In genomic region chr7:130621953-130622352, GRCm38 (mm10) we compare ENCODE assay signal across 18 mouse cellular contexts. TPM values are rescaled to one million over a fixed set of nuclear protein-coding genes. Genes with fewer than 3 reads are reported as not detected.
DNase-seq lines count a peak whose midpoint lies in the region; ATAC-seq lines count a peak whose summit lies in the region.
"Had no signal": no experiment of that assay in that cellular context is flagged by ENCODE, and none has a peak within 500 bp of the region (broad histone marks: within the 10 kb centered on the region; RNA-seq: fewer than 3 reads in every experiment).

No protein-coding gene starts in this region.

- ATAC-seq in kidney, embryonic 14.5 days (ENCODE audit: low FRiP score, low TSS enrichment), result no peak
- ATAC-seq: forebrain, embryonic 16.5 days; intestine, embryonic 16.5 days had no signal

- peaks cover 3% of the 10 kb centered on the region; the same call in 1 of the 2 replicates for H3K27me3 ChIP-seq in kidney, embryonic 14.5 days (ENCODE audit: control insufficient read depth, insufficient read depth, low read length)
- H3K27me3 ChIP-seq: limb, embryonic 15.5 days; stomach, embryonic 15.5 days had no signal

- no peaks in the 10 kb centered on the region for H3K4me1 ChIP-seq in kidney, embryonic 14.5 days (ENCODE audit: control insufficient read depth, insufficient read depth, low read length)
- H3K4me1 ChIP-seq: stomach, embryonic 15.5 days had no signal

- no peaks in the 10 kb centered on the region for H3K36me3 ChIP-seq in kidney, embryonic 14.5 days (ENCODE audit: control insufficient read depth, insufficient read depth, low read length)
- H3K36me3 ChIP-seq: embryonic facial prominence, embryonic 13.5 days; heart, embryonic 15.5 days; limb, embryonic 15.5 days; stomach, embryonic 15.5 days had no signal

- peak; percentile 50 to 62 for DNase-seq in heart, adult 18-20 months
- DNase-seq in heart, postnatal 25 days (ENCODE audit: low spot score), result no peak
- DNase-seq in kidney, postnatal 14 days, result peak; percentile 32
- peak; percentile 41 to 61 for DNase-seq in adrenal gland, postnatal 36 days
- DNase-seq in kidney, postnatal 25 days, result peak; percentile 59
- DNase-seq in left cerebral cortex, adult 11 months (ENCODE audit: low spot score), result no peak
- DNase-seq: cerebellum, adult 8-10 months; layer of hippocampus, adult 9-11 months; spleen, adult 18-20 months; thymus, postnatal 14 days had no signal

- intact Hi-C loops in heart, postnatal 25 days (cut with DNase I), result no loop called here

- H3K9ac ChIP-seq in kidney, embryonic 14.5 days (ENCODE audit: low read depth, low read length), result no peak overlapping the region
- H3K9ac ChIP-seq: embryonic facial prominence, embryonic 13.5 days; heart, embryonic 15.5 days; hindbrain, embryonic 14.5 days; limb, embryonic 15.5 days; stomach, embryonic 15.5 days had no signal

- H3K4me3 ChIP-seq in kidney, embryonic 14.5 days (ENCODE audit: low read length), result no peak overlapping the region
- H3K4me3 ChIP-seq: embryonic facial prominence, embryonic 13.5 days; heart, embryonic 15.5 days; limb, embryonic 15.5 days; stomach, embryonic 15.5 days had no signal

- 47% methylated on average over 3 of the region's 3 CpGs for WGBS in kidney, embryonic 14.5 days

- no peak overlapping the region for H3K4me2 ChIP-seq in kidney, embryonic 14.5 days (replicated peaks; ENCODE audit: low read depth, low read length)
- H3K4me2 ChIP-seq: embryonic facial prominence, embryonic 13.5 days; heart, embryonic 15.5 days; hindbrain, embryonic 14.5 days; limb, embryonic 15.5 days; stomach, embryonic 15.5 days had no signal

- H3K27ac ChIP-seq in kidney, embryonic 14.5 days (ENCODE audit: low read depth, low read length), result no peak overlapping the region
- H3K27ac ChIP-seq: embryonic facial prominence, embryonic 13.5 days; heart, embryonic 15.5 days; hindbrain, embryonic 14.5 days; limb, embryonic 15.5 days; stomach, embryonic 15.5 days had no signal

- H3K9me3 ChIP-seq in kidney, embryonic 14.5 days (ENCODE audit: control insufficient read depth, low read length), result no peaks in the 10 kb centered on the region
- H3K9me3 ChIP-seq: embryonic facial prominence, embryonic 13.5 days; heart, embryonic 15.5 days; limb, embryonic 15.5 days; stomach, embryonic 15.5 days had no signal

RNA-seq across cellular contexts. Expression of gene Tacc2, which starts 44.7 kb away (rescaled TPM):
- 100 to 1,000 TPM; 317 to 395 TPM for total RNA-seq in heart, adult 18-20 months (2021)
- 100 to 1,000 TPM; 364 to 380 TPM for total RNA-seq in heart, postnatal 25 days (2021)
- 24.4 and 41.5 TPM in 2 replicates for polyA plus RNA-seq in kidney, embryonic 14.5 days (2014; fragmentation: Nextera tagmentation; extraction: Ambion mirVana)
- 10 to 100 TPM; 26.6 to 35.5 TPM for total RNA-seq in adrenal gland, postnatal 36 days (2021)

RNA-seq across cellular contexts. Expression of gene Nsmce4a, which starts 49.0 kb away (rescaled TPM):
- 10 to 100 TPM; 39.3 to 44.3 TPM for total RNA-seq in heart, adult 18-20 months (2021)
- 10 to 100 TPM; 38.5 to 46.1 TPM for total RNA-seq in heart, postnatal 25 days (2021)
- 228 and 242 TPM in 2 replicates for polyA plus RNA-seq in kidney, embryonic 14.5 days (2014; fragmentation: Nextera tagmentation; extraction: Ambion mirVana)
- 10 to 100 TPM; 52.0 to 92.5 TPM for total RNA-seq in adrenal gland, postnatal 36 days (2021)

Comparison
In these comparisons a context has a peak if more than half of its experiments do, and no peak if none do; other contexts are left out.
1. DNase-seq: peak in heart, adult 18-20 months (2 of 2), kidney, postnatal 14 days (single experiment), adrenal gland, postnatal 36 days (2 of 2) and kidney, postnatal 25 days (2 of 2); none in heart, postnatal 25 days (single experiment) and left cerebral cortex, adult 11 months (single experiment).
2. RNA of gene Tacc2, which starts 44.7 kb away (total RNA-seq): 317 to 395 TPM in heart, adult 18-20 months and 364 to 380 TPM in heart, postnatal 25 days; 26.6 to 35.5 TPM in adrenal gland, postnatal 36 days; every median in the first group is over 4 times any median in the second.